Mouse (Mus musculus) gastrocnemius, adult 18-20 months (tissue): ENCODE results near the gene Afm. TPM values are rescaled to one million over a fixed set of nuclear protein-coding genes. Genes with fewer than 3 reads are reported as not detected.

Experiments
- DNase-seq: peaks from one replicate; pipeline ENCODE4 v3.0.0; 2021; ENCODE audit warnings: low spot score
- total RNA-seq, 2 experiments: library from RNA; stranded (reverse); gene quantifications; 2 replicates each; pipeline ENCODE4 v1.2.3; 2021

The Afm gene
- total RNA-seq, 2 experiments from 2014 or later: 0.17 TPM; not detected in 1

DNA sequence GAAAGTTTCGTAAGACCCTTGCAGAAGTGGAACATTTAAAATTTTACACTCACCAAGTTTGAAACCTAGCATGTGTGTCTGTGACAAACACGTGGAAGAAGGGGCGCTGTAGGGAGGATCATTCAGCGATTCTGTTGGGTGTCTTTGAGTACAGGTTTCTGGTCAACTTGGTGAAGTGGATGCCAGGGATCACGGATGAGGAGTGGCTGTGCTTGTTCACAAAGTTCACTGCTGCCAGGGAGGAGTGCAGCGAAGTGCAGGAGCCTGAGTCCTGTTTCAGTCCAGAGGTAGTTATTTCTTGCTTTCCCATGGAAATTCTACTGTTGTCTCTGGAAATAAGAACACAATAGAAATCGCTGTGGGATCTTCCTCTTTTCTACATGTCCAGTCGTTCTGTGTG is 32.5 kb downstream of the Afm start:
- DNase-seq: no peak

DNA sequence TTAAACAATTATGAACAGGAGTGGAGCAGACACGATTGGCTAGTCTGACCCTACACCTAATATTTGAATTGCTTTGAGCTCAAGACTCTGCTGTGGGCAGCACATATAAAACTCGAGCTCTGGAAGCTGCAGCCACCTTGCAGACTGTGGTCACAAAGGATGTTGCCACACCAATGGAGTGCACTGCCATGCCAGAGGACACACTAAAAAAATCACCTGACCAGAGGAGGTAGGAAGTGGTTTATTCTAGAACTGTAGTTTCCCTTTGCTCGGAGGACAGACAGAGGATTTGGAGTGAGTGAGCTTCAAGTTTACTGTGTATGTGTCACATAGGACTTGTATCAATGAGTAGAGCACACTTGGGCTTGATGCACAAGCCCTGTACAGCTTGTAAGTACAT is 37.3 kb downstream of the Afm start:
- DNase-seq: no peak

DNA sequence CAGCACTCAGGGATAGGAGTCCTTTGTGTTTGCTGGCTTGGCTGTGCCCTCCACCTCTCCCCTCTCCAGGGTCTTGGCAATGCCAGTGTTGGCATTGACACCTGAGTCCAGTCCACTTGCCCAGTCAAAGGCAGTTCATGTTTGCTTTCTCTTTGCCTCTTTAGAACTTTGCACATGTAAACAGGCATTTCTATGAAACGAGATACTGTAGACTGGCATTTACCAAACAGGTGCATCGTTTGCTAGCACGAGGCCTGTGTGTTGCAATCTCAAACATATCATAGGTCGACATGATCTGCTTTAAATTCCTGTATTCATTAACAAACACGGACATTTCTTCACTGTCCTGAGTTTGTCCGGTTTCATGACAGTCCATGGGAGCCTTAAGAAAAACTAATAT is 42.0 kb downstream of the Afm start, which contains the start of gene 5830473C10Rik:
TSS of gene 5830473C10Rik (plus strand) at position 365 of the 400 bp plus-strand sequence.
- DNase-seq: no peak

DNA sequence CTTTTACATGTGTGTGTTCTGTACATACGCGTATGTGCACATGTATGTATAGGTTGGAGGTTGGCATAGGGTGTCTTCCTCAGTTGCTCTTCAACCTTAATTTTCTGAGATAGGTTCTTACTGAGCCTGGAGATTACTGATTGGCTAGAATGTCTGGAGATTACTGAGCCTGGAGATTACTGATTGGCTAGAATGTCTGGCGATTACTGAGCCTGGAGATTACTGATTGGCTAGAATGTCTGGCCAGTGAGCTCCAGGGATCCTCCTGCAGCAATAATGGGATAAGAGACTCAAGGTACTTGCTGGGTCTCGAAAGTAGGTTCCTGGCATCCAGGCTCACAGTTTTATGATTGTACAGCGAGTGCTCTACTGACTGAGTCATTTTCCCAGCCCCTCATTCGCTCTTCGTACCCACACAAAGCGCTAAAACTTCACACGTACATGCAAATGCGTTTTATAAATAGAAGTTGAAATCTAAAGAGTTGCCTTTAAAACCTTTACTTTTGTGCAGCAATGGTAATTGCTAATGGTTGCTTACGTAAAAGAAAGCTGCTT is 43.1 kb downstream of the Afm start:
- no peak for DNase-seq

DNA sequence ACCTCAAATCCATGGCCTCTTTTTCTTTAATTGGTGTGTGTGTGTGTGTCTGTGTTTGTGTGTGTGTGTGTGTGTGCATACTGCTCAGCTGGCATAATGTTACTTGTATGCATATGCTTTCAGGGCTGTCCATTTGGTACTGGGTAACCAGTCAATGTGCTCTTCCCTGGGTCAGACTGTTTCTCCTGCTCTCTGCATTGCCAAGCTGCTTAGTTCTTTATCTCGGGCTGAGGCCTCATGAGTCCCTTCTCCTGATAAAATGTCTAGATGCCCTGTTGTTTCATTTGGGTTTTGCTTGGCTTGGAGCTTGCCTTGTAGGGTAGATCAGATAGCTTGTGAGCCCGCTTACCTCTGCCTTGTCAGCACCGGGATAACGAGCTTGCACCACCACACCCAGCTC is 44.1 kb downstream of the Afm start:
- no peak for DNase-seq

DNA sequence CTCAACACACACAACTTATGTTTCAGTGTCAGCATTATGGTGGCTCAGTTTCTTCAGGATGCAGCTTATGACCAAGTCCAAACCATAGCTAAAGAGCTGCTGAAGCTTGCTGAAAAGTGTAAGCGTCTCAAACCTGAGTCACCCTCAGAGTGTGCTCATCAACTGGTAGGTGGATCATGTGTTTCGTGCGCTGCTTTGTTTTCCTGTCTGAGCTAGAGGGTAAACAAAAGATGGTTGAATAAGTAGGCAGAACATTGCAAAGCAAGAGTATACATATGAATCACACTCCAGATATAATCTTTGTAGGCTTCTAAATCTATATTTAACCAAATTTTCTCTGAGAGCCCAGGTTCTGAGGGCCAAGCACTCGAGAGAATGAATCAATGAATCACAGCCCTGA is 45.4 kb downstream of the Afm start:
- DNase-seq: no peak

DNA sequence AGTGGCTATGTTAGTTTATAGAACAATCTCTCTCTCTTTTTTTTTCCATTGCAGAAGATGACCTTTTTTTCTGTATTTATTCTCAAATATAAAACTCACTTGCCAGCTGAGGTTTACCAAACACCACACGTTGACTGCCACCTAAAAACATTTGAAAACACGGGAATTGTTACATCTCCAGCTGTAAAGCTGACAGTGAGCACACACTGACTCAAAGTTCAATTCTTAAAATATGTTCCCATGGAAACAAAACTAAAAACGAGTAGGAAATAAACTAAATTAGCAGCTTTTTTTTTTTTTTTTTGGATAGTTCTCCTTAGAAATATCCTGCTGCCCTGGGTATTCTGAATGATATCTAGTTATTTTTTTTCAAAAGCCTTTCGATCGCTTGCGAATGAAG is 46.5 kb downstream of the Afm start:
- no peak for DNase-seq

DNA sequence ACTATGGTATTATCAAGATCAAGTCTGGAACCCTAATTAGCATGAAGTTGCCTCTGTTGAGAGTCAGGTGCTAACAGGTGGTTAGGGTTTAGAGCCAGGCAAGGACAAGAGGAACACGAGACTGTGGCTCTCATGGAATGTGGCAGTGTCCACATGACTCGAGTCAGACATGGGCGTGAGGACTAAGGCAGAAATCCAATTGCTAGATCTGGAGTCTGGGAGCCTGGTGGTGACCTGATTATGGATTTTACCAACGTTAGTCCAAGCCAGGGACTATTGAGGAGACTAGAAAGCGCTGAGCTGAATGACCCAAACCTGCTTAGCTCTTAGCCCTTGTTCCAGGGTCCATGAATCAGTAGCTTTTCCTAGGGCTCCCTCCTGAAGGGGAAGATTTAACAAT is 49.1 kb downstream of the Afm start:
- DNase-seq: no peak

DNA sequence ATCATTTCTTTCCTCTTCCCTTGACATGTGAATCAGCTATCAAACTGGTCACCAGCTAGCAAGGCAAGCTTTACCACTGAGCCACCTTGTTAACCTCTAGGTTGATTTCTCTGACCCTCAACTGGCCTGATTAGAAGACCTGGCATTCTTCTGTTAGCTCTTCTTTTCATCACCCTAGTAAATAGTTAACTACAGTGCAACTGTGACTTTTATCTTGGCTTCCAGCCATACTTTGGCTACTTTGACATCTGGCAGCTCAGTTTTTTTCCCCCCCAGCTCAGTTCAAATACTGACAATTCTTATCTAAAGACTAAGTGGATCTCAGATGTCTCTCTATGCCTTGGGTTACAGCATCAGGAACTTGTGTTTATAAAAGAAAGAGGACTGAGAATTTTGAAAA is 49.6 kb downstream of the Afm start:
- DNase-seq: no peak

DNA sequence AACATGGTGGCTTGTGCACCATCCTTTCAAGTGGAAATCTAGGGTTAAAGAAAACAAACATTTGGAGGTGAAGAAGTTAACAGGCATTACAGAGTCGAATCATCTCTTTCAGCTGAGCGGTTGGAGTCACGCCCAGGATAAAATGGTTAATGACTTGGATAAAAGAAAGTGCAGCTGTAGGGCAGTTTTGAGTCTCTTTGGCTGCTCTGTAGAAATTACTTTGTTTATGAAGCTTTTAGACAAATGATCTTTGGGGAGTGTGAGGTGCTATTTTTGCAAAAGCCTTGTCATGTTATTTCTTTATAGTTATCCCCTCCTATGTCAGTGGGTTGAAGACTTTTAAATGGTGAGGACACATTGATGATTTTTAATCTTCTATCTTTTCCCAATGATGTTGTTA is 52.5 kb downstream of the Afm start:
- no peak for DNase-seq

DNA sequence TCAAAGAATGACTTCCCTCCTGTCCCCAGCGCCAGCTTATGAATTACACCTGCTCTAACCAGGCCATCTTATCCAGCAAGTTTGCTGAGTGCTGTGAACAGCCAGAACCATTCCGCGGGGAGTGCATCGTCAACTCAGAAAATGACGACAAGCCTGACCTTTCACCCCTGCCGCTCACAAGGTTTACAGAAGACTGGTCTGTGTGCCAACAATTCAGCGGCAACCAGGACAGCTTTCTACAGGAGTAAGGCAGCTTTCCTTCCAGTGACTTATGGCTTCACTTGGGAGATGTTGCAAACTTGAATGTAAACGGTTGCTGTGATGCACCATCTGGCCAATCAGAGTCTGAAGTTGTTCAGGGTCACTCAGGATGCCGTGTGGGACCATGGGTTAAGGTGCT is 59.0 kb downstream of the Afm start:
- DNase-seq: no peak

DNA sequence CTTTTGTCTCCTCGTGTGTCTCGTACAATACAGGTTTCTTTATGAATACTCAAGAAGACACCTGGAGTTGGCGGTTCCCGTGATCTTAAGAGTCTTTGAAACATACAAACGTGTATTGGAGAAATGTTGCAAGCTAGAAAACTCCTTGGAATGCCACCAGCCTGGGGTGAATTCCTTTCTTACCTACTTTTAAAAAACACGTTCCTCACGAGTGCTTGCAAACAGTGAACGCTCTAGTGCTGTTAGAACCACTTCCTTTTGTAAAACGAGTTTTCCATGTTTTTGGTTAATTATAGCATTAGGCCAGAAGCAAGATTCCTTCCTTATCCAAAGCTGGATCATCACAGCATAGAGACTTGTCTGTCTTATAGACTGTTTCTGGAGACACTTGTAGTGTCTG is 60.8 kb downstream of the Afm start:
- DNase-seq: no peak

DNA sequence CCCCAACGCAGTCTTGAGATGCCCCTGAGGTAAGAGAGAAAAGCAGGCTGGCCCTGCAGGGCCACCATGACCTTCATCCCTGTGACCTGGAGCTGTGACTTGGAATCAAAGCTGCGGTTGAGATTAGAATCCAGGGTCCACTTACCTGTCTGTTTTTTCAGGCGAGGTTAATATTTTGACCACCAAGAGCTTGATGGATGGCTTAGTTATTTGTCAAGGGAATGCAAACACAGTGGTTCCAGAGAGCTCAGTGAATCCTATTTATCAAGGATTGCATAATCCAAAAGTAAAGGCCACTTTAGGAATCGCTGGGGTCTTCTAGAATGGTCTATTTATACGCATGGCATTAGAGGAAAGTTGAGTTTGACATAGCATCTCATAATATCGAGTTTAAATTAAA is 63.4 kb downstream of the Afm start:
- no peak for DNase-seq

DNA sequence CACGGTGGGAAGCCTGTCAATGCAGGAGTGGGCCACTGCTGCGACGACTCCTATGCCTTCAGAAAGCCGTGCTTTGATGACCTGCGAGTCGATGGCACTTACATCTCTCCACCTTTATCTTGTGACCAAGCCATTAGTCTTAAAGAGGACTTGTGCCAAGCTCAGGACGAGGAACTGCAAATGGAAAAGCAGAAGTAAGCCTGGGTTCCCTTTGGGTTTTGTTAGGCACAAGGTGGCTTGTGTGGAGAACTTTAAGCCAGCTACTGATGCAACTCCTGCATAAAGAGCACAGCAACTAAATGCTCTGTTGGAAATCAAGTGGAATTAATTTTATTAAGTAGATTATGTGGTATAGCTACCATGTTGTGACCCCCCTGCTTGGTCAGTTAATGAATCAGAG is 66.1 kb downstream of the Afm start:
- DNase-seq: no peak

DNA sequence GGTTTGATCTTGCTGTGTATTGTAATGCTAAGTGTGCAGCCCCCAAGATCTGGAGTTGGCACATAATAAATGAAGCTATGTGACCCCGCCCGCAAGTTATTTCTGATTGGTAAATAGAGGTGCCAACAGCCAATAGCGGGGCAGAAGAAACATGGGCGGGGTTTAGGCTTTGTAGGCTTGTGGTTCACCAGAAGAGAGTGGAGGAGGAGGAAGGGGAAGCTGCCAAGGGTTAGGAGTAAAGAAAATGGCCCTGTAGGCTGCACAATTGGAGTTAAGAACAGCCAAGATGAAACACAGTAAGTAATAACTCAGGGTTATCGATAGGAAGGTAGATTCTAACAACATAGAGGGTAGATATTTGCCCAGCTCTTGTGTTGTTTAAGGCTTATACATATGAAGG is 67.8 kb downstream of the Afm start:
- DNase-seq: no peak

DNA sequence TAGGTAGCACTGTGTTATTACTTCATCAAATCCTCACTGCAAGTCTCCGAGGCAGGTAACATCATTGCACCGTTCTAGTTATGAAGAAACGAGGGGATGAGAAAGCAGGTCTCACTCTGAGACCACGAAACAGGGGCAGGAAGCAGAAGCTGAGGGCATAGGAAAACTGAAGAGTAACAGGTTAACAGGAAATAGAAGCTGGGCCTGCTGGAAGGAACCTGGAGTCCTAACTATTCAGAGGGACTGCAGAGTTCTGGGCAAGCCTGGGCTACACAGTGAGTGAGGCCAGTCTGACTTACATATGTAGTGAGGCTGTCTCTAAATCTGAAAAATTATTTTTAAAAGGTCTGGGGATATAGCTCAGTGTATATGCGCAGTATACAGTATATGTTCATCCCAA is 69.4 kb downstream of the Afm start:
- no peak for DNase-seq

DNA sequence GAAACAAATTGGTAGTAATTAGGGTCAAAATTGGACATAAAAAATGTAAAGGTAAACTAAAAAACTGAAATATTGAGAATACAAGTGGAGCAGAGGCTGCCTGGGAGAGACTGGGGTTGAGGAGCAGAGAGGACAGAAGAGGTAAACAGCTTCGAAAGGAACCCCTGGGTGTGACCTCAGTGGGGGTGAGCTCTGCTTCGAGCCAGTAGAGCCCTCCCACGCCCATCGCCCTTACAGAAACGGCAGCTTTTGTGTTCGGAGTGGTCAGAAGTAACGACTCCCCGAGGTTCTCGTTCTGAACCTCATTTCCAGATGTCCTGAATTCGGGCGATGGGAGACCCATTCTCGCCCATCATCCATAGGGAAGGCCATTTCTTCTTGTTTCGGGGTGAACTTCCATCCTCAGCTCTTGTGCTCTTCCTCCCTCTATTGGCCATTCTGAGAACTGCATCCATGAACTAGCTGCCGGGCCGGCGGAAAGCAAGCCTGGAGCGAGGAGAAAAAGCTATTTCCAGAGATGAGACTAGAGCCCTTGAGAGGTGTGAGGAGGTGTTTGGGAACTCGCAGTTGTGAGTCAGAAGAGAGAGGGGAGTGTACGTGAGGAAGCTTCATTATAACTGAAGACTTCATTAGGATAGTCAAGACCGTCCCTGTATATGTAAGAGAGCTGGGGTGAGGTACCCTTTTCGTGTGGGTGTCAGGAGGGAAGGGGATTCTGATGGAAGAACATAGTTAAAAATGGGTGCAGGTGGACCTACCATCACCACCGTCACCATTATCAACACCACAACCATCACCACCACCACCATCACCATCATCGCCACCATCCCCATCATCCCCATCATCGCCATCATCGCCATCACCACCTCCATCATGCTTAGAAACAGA is 70.2 kb downstream of the Afm start:
- peak; percentile 56 for DNase-seq

DNA sequence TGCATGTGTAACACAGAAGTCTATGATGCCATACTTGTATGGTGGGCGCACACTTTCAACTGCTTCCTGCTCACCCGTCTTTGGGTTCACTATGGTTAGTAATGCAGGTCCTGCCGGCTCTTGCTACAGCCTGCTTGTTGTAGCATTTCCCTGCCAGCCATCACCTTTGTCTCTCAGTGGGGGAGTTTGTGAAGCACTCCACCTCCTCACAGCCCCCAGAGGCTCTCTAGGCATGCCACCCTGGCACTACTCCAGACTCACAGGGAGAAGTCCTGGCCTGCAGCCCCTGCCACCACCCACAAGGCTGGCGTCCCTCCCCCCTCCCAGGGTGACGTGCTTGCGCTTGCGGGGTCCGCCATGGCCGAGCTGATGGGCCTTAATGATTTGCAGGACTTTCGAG is 71.9 kb downstream of the Afm start:
- DNase-seq: no peak

DNA sequence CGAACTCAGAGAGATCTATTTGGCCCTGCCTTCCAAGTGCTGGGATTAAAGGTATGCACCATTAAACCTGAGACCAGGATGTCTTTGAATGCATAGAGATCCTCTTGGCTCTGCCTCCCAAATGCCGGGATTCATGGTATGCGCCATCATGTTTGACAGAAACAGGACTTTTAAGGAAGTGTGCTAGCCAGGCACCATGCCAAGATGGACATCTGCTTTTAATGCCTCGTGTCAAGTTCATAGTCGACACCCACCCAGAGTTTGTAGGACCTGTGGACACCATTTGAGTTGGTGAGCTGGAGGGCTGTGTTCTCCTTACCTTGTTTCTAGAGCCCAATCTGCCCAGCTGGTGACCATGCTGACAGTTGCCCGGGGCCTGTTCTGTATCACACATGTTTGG is 73.2 kb downstream of the Afm start:
- DNase-seq: no peak

DNA sequence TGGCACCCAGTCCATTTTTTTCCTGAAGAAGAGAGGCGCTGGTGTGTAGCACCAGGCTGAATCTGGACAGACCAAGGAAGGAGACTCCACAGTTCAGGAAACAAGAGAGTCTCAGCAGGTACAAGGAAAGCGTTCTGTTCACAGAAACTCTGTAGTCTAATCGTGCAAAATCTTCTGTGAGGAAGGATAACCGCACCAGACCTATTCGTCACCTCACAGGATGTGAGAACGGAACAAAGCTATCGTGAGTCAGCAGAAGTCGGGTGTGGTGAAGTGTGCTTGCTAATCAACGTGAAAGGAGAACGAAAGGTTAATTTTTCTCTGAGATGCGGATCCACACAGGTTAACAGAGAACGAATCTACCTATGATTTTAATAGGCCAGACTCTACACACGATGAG is 76.2 kb downstream of the Afm start:
- no peak for DNase-seq

DNA sequence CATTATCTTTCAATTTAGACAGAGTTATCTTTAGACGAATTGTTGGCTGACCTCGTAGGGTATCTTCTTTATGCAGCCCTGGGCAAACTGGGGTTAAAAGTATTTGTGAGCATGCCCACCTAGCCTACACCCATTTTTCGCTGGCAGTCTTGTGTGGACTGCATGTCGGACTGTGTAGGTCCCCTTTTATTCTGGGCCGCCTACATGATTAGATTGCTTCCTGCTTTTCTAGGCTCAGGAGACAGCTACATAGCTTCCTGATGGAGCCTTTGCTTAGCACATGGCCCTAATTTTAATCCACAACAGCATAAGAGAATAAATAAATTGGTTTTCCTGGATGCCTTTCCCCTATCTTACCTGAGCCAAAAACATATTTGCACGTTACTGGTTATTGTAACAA is 77.4 kb downstream of the Afm start:
- DNase-seq: no peak

DNA sequence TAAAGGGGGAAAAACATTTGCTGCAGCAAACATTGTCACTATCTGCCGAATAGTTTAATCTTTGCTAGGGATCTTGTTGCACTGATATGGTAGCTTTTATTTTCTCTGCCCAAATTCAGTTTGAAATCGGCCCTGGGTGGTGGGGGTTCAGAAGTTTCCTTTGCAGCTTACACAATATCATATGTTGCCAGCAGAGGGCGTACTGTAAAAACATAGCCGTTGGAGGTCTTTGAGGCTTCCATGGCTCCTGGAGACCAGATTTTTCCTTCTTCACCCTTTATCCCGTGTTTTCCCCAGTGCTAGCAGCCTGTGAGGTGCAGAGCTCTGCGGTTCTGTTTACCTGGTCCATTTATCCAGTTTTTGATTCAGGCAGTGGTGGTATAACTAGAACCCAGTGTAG is 82.7 kb downstream of the Afm start:
- peak; percentile 20 for DNase-seq
